Mouse (Mus musculus): Measurements from ENCODE around the gene Gm17655. TPM values are rescaled to one million over a fixed set of nuclear protein-coding genes. Genes with fewer than 3 reads are reported as not detected.
"Not testable (repeated sequence)": the region's sequence is repeated elsewhere in the genome, so short reads cannot be mapped to it uniquely, and the experiment has no call there.

Gm17655 gene
- 0.66 and 2.1 TPM in 2 replicates for polyA plus RNA-seq (2012; rRNA removed)

DNA sequence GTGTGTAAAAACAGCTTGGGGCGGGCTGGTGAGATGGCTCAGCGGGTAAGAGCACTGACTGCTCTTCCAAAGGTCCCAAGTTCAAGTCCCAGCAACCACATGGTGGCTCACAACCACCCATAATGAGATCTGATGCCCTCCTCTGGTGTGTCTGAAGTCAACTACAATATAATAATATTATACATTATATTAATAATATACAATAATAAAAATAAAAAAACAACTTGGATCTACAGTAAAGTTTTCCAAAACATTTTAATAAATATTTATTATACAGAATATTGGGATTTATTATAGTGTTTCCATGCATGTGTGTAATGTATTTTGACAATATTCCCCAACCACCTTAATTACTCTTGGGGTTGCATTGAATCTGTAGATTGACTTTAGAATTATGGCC, at the start of gene Gm17655:
Gene Gm17655 (minus strand): TSS at position 101 of the 400 bp plus-strand sequence.
- DNase-seq (ENCODE audit: low read depth) = not testable (repeated sequence)

DNA sequence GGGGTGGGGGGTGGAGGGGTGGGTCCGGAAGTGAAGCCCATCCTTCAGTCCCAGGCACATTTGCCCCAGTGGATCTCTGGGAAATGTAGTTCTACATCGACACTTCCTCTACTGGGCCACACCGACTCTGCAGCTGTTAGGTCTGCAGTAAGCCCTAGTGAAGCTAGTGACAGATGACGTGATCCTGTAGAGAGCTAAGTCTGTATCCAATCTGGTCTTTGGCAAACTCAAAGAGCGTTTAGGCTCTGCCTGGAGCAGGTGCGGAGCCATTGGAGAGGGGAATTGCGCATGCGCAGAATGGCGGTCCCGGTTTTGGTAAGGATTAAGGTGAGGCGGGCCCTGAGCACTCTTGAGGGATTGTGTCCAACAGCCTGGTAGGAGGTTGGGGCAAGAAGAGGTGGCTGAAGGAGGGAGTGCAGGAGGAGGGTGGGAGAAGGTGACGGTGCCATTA, 37.7 kb upstream of the Gm17655 start, which contains the start of gene Zfp605:
Gene Zfp605 (plus strand): TSS at position 102 of the 451 bp plus-strand sequence.
- peak; percentile 95 for DNase-seq (ENCODE audit: low read depth)
- TF ChIP-seq CTCF (IDR thresholded peaks at IDR 0.05; ENCODE audit: borderline replicate concordance, extremely low read depth, insufficient read depth, insufficient read length) (no peak), POLR2A (IDR thresholded peaks at IDR 0.05; ENCODE audit: borderline replicate concordance, extremely low read depth, insufficient read depth, insufficient read length, poor library complexity, severe bottlenecking) (no peak; the same call in 1 of the 2 replicates)

DNA sequence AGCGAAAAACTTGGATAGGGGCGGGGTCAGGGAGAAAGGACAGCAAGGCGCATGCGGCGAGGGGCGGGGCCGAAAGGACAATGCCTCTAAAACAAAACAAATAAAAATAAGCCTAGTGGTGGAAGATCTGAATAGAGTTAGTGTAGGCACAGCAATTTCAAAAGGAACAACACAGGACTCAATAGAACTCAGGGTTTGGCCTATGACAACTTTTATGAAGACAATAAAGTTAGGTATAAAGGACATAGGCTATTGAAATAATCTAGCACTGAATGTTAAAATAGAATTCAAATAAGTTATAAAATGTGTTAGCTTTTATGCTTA, 36.0 kb upstream of the Gm17655 start:
- TF ChIP-seq CTCF (IDR thresholded peaks at IDR 0.05; ENCODE audit: borderline replicate concordance, extremely low read depth, insufficient read depth, insufficient read length) (no peak), POLR2A (IDR thresholded peaks at IDR 0.05; ENCODE audit: borderline replicate concordance, extremely low read depth, insufficient read depth, insufficient read length, poor library complexity, severe bottlenecking) (no peak)
- DNase-seq (ENCODE audit: low read depth) = no peak

DNA sequence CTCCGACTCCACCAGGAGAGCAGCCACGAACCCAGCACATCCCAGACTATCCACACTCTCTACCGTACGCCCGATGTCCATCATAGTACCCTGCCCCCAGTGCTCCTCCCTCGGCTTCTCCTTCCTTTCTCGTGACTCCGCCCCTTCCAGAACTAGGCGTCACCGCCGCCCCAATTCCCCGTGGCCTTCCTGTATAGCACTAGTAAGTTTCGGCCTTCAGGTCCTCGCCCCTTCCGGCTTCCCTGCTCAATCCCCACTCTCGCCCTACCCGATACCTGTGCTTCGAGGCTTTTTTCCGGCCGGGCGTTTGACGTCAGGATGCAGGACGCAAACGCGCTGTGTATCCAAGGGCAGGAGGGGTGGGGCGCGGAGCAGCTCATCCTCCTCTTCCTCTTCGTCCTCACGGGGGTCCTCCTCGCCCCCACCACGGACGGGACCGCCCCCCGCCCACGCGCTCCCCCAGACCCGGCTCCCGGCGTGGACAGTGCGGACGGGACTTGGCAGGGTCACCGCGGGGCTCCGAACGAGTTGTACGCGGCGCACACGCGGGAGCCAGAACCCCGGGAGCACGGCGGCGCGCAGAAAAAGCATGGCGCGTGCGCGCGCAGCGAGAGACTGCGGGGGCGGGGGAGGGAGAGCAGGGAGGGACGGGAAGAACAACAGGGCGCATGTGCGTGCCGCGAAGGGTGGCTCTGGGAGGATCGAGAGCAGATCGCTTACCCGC, 35.4 kb upstream of the Gm17655 start, which contains the start of gene Gtpbp6:
Gene Gtpbp6 (minus strand): TSS at position 617 of the 724 bp plus-strand sequence.
- TF ChIP-seq CTCF (IDR thresholded peaks at IDR 0.05; ENCODE audit: borderline replicate concordance, extremely low read depth, insufficient read depth, insufficient read length) (no peak), POLR2A (IDR thresholded peaks at IDR 0.05; ENCODE audit: borderline replicate concordance, extremely low read depth, insufficient read depth, insufficient read length, poor library complexity, severe bottlenecking) (peak; percentile 49; the same call in 1 of the 2 replicates)
- peak; percentile 99 for DNase-seq (ENCODE audit: low read depth)

DNA sequence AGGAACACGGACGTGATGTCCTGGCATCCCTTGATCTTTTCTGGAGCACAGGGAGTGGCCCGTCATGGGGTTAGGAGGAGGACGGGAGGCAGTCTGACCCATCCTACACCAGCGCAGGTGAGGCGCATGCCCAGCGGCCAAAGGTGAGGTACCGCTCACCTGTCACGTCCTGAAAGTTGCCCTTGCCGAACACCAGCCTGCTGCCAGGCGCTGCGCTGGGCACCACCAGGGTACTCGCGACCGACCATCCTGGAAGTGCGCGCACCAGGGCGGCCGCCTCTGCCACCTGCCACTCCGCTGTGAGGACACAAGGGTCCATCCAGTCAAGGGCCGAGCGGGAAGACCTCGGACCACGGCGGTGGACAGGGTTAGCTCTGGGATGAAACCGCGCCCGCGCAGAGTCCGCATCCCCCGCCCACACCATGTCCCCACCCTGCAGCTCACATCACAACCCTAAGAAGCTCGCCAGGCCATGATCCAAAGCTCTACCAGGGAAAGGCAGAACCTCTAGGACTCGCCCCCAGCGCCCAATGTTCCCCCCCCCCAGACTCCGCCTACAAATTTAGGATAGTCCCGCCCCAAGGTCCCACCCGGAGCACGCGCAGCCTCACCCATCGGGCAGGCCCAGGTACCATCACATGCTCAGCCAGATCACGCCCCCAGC, 34.7 kb upstream of the Gm17655 start:
- TF ChIP-seq CTCF (IDR thresholded peaks at IDR 0.05; ENCODE audit: borderline replicate concordance, extremely low read depth, insufficient read depth, insufficient read length) = no peak
- no peak for TF ChIP-seq POLR2A (IDR thresholded peaks at IDR 0.05; ENCODE audit: borderline replicate concordance, extremely low read depth, insufficient read depth, insufficient read length, poor library complexity, severe bottlenecking)
- DNase-seq (ENCODE audit: low read depth) = no peak

DNA sequence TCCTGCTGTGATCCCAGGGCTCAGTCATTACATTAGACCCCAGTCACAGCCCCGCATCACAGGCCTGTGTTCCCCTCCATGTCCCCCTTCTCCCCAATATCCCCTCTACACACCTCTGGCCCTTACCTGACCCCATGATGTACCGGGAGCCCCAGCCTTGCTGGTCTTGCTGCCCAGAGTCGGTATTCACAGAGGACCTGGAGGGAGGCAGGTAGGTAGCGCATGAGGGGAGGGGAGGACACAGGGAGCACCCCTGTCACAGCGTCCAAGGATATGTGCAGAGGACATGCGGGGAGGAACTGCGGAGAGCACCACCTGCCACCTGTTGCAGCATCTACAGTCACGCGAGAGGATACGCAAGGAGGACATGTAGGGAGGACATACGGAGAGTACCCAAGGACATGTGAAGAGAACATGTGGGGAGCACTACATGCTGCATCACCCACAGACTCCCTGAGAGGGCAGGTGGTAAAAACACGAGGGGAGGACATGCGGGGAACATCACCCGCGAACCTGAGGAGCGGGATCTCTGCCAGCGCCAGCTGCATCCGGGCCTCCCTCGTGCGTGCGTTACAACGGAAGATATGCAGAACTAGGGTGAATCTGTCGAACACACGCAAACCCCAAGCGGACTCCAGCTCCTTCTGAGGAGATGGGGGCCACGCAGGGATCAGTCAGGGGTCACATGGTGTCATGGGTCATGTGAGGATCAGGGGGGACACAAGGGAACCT, 34.0 kb upstream of the Gm17655 start:
- TF ChIP-seq POLR2A (IDR thresholded peaks at IDR 0.05; ENCODE audit: borderline replicate concordance, extremely low read depth, insufficient read depth, insufficient read length, poor library complexity, severe bottlenecking) (no peak), CTCF (IDR thresholded peaks at IDR 0.05; ENCODE audit: borderline replicate concordance, extremely low read depth, insufficient read depth, insufficient read length) (no peak)
- DNase-seq (ENCODE audit: low read depth) = no peak

DNA sequence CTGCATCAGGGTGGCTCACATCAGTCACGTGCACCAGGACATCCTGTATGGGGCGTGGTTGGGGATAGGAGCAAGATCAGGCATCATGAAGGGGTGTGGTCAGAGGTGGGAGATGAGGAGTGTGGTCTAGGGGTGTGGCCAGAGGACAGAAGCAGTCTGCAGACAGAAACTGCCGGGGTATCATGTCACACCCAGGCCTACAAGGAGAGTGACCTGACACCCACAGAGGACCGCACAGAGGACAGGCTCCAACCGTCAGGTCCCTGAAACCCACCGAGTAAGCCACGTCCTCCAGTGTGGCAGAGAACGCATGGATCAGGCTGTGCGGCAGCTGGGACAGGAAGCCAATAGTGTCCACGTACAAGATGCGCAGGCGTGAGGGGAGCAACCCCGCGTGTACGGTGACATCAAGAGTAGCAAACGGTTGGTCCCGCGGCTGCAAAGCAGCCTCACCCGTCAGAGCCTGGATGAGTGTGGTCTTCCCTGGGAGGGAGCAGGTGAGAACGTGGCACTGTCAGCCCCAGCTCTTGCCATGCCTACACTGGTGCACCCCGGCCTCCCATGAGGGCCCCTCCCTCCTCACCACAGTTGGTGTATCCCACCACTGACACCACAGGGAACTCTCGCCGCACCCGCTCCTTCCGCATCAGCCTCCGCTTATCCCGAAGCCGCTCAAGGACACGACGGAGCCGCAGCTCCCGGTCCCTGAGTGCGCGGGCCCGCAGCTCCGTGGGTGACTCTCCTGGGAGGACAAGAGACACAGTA, 32.5 kb upstream of the Gm17655 start:
- TF ChIP-seq POLR2A (IDR thresholded peaks at IDR 0.05; ENCODE audit: borderline replicate concordance, extremely low read depth, insufficient read depth, insufficient read length, poor library complexity, severe bottlenecking) (no peak), CTCF (IDR thresholded peaks at IDR 0.05; ENCODE audit: borderline replicate concordance, extremely low read depth, insufficient read depth, insufficient read length) (no peak)
- no peak for DNase-seq (ENCODE audit: low read depth)

DNA sequence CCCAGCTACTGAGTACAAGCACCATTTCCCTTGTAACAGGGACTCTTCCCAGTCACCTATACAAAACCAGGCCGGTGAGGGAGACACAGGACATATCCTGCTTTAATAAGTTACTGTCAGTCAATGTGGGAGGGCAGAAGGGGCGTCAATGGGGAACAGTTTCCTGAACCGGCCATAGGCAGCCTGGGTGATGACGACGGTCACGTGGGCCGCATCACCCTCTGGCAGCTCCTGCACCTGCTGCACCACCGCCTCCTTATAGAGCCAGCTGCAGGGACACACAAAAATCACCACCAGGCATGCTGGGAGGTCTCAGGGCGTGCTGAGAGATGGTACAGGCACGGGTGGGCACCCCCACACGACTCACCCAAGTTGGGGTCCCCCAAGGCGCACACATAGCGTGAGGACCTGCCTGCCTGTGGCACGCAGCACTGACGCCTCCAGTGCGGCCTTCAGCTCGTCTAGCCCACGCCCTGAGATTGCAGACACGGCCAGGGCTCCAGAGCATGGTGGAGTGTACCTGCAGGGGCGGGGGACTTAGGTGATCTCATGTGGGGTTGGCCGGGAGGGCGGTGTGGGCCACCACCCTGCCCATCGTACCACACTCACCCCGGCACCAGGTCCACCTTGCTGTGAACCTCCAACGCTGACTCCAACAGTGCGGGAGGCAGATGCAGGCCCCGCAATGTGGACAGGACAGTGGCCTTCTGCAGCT, 31.7 kb upstream of the Gm17655 start:
- no peak for DNase-seq (ENCODE audit: low read depth)
- TF ChIP-seq CTCF (IDR thresholded peaks at IDR 0.05; ENCODE audit: borderline replicate concordance, extremely low read depth, insufficient read depth, insufficient read length) = no peak
- no peak for TF ChIP-seq POLR2A (IDR thresholded peaks at IDR 0.05; ENCODE audit: borderline replicate concordance, extremely low read depth, insufficient read depth, insufficient read length, poor library complexity, severe bottlenecking)

DNA sequence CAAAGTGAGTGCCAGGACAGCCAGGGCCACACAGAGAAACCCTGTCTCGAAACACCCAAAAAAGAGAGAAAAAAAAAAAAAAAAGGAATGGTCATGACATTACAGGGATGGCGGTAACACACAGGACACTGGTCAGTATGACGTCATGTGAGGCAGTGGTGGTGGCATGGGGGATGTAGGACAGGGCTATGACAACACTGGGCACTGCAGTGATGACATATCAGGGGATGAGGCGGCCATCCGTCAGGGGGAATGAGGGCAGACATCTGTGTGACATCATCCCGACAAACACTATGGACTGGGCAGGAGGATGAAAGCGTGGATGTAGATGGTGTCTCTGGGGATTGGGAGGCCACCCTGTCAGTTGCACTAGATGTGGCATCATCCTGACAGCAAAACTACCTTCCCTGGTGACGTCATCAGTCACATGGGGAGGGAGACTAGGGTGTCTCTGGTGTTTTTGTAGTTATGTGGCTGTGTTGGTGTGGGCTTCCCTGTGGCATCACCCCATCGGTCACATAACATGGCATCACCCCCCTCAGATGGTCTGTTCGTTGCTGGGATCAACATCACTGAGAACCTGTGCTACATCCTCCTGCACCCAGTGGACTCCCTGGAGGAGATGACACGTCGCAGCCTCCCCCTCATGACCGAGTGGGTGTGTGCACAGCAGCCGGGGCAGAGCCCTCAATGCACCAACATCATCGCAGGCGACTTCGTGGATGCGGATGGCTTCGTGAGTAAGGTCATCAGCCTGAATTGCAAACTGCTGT, 30.7 kb upstream of the Gm17655 start:
- TF ChIP-seq CTCF (IDR thresholded peaks at IDR 0.05; ENCODE audit: borderline replicate concordance, extremely low read depth, insufficient read depth, insufficient read length) (no peak), POLR2A (IDR thresholded peaks at IDR 0.05; ENCODE audit: borderline replicate concordance, extremely low read depth, insufficient read depth, insufficient read length, poor library complexity, severe bottlenecking) (no peak)
- DNase-seq (ENCODE audit: low read depth) = no peak

DNA sequence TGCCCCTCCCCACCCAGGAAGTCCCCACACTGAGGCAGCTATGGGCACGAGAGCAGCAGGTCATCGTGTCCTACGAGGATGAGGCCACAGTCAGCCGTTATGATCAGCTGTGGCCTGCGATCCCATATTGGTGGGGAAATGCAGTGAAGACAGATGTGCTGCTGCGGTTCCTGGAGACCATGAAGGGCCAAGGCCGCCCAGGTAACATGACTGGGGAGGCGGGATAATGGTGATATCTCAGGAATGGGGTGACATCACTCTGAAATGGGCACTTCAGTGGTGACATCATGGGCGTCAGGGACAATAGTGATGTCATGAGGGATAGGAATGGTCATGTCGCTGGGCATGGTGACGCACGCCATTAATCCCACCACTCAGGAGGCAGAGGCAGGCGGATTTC, 30.1 kb upstream of the Gm17655 start:
- TF ChIP-seq POLR2A (IDR thresholded peaks at IDR 0.05; ENCODE audit: borderline replicate concordance, extremely low read depth, insufficient read depth, insufficient read length, poor library complexity, severe bottlenecking) (no peak), CTCF (IDR thresholded peaks at IDR 0.05; ENCODE audit: borderline replicate concordance, extremely low read depth, insufficient read depth, insufficient read length) (no peak)
- no peak for DNase-seq (ENCODE audit: low read depth)

Data from brain, embryonic 14.5 days (tissue).